Mouse (Mus musculus) heart, embryonic 14.5 days (tissue): ENCODE data around the gene Rnase2a. TPM values are rescaled to one million over a fixed set of nuclear protein-coding genes. Genes with fewer than 3 reads are reported as not detected.
"Not testable (repeated sequence)": the region's sequence is repeated elsewhere in the genome, so short reads cannot be mapped to it uniquely, and the experiment has no call there.

Experiments
- ATAC-seq: fragments of 200-750 bp; cut with Nextera tagmentation; 2 replicates; pipeline ENCODE4 v1.8.0; 2017; ENCODE audit warnings: low read depth, moderate TSS enrichment; ENCODE audit not compliant: insufficient number of reproducible peaks, insufficient read depth, low FRiP score
- H3K27ac ChIP-seq, 2 experiments: fragments of 200-500 bp in 1 of 2; fragments of 300-500 bp in 1 of 2; sonication (generic) in 1 of 2; replicated peaks in 1 of 2; 2 replicates each; pipeline ENCODE4 v1.5.1; 2012 to 2014; ENCODE audit warnings: low read depth in 2 of 2, low read length in 2 of 2, control low read depth in 1 of 2, mild to moderate bottlenecking in 1 of 2, mixed read lengths in 1 of 2; ENCODE audit not compliant: control insufficient read depth in 1 of 2, insufficient read depth in 1 of 2
- H3K27me3 ChIP-seq: fragments of 300-500 bp; sonication (generic); 2 replicates; pipeline ENCODE4 v1.6.1; 2014; ENCODE audit warnings: mild to moderate bottlenecking, low read length, control low read depth; ENCODE audit not compliant: control insufficient read depth, insufficient read depth
- H3K36me3 ChIP-seq: fragments of 300-500 bp; sonication (generic); 2 replicates; pipeline ENCODE4 v1.6.1; 2014; ENCODE audit warnings: mild to moderate bottlenecking, control low read depth, low read length, mixed read lengths; ENCODE audit not compliant: control insufficient read depth, insufficient read depth
- H3K4me1 ChIP-seq, 2 experiments: fragments of 200-500 bp in 1 of 2; fragments of 300-500 bp in 1 of 2; sonication (generic) in 1 of 2; 2 replicates each; pipeline ENCODE4 v1.6.1; 2012 to 2014; ENCODE audit warnings: low read length in 2 of 2, control low read depth in 1 of 2, mixed read lengths in 1 of 2; ENCODE audit not compliant: control insufficient read depth in 2 of 2, insufficient read depth in 2 of 2
- H3K4me2 ChIP-seq: fragments of 300-500 bp; sonication (generic); 2 replicates; pipeline ENCODE4 v1.6.1; 2014; ENCODE audit warnings: mild to moderate bottlenecking, low read length
- H3K4me3 ChIP-seq, 2 experiments: fragments of 200-500 bp in 1 of 2; fragments of 300-500 bp in 1 of 2; sonication (generic) in 1 of 2; 2 replicates each; pipeline ENCODE4 v1.5.1; 2012 to 2014; ENCODE audit warnings: low read length in 2 of 2, mild to moderate bottlenecking in 2 of 2, control low read depth in 1 of 2, low read depth in 1 of 2, moderate library complexity in 1 of 2; ENCODE audit not compliant: control insufficient read depth in 1 of 2, insufficient read depth in 1 of 2
- H3K9ac ChIP-seq: fragments of 300-500 bp; sonication (generic); 2 replicates; pipeline ENCODE4 v1.6.1; 2014; ENCODE audit warnings: mild to moderate bottlenecking, low read length
- H3K9me3 ChIP-seq: fragments of 300-500 bp; sonication (generic); 2 replicates; pipeline ENCODE4 v1.6.1; 2016; ENCODE audit warnings: low read length, control low read depth; ENCODE audit not compliant: control insufficient read depth
- WGBS: fragments of 180-500 bp; shearing (Covaris S2); extraction: QIAGEN DNeasy Blood & Tissue Kit; methylation state at CpG from one replicate; pipeline ENCODE4 v1.1.7; 2014; 5-methylcytosine and 5-hydroxymethylcytosine counted together
- polyA plus RNA-seq: library from polyadenylated mRNA; unstranded; fragments of >200 nt; fragmentation: Nextera tagmentation; extraction: Ambion mirVana; gene quantifications from 2 replicates; pipeline ENCODE4 v1.2.1, GENCODE M21; 2014

Gene Rnase2a
- polyA plus RNA-seq, 1 experiment from 2014 or later: not detected

DNA sequence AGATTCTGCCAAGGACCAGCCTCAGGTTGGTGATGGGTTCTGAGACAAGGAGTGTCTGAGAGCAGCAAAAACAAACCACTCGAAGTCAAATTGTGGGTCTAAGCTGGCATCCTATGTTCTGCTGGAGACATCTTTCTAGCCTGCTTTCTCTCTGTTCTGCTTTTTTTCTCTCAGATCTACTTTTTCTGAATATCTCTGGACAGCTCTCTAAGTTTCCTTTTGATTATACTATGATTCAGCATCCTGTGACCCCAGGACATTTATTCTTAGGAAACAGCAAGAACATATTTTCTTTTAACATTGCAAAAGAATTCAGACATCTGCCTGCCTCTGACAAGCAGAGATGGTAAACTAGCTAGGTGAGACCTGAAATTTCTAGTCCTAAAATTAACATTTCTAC is 2.3 kb downstream of the Rnase2a start:
- no peaks in the 10 kb centered on the region for H3K36me3 ChIP-seq
- H3K27ac ChIP-seq: no peak overlapping the region
- no peaks in the 10 kb centered on the region for H3K4me1 ChIP-seq
- ATAC-seq: no peak
- H3K4me3 ChIP-seq: no peak overlapping the region
- no peaks in the 10 kb centered on the region for H3K9me3 ChIP-seq
- no peak overlapping the region for H3K9ac ChIP-seq
- WGBS: 75% methylated on average over 1 of the region's 1 CpGs
- H3K4me2 ChIP-seq: no peak overlapping the region
- H3K27me3 ChIP-seq: no peaks in the 10 kb centered on the region

DNA sequence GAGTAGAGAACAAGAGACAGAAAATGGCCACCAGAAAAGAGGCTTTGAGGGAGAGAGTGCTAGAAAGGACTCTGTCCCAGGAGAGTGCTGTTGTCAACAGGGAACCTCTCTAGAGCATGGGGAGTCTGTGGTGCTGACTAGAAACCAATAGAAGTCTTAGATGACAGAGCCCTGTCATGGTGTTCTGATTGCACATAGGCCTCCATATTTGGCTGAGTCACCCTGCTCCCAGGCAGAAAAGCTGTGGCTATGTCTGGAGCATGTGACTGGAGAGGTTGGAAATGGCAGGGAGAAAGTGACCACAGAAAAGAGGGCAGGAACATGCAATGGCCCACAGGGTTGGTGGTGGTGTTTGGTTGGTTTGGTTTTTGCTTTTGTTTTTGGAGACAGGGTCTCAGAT is 3.7 kb downstream of the Rnase2a start:
- H3K27ac ChIP-seq, H3K27me3 ChIP-seq, H3K4me2 ChIP-seq, H3K9me3 ChIP-seq, H3K9ac ChIP-seq, H3K4me1 ChIP-seq, H3K36me3 ChIP-seq, ATAC-seq, H3K4me3 ChIP-seq: not testable (repeated sequence)

DNA sequence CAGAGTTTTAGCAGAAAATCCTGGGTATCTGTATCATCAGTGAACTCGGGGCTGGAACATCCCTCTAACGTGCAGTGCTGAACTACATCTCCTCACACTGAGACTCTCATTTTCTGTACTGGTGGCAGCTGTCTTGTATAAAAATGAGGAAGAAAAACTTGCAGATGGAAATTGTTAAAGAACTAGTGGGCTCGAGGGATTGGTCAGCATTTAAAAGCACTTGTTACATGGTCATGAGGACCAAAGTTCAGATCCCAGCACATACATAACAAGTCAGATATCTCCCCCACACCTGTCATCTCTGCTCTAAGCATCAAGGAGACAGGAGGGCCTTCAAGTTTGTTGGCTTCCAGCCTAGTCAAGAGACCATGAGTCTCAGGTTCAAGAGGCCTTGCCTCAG is 5.6 kb downstream of the Rnase2a start:
- Histone ChIP-seq H3K27me3 (no peaks in the 10 kb centered on the region), H3K4me3 (no peak overlapping the region), H3K9ac (no peak overlapping the region), H3K36me3 (no peaks in the 10 kb centered on the region), H3K9me3 (no peaks in the 10 kb centered on the region), H3K27ac (no peak overlapping the region), H3K4me1 (no peaks in the 10 kb centered on the region), H3K4me2 (no peak overlapping the region)
- ATAC-seq: no peak
- WGBS: 71% methylated on average over 3 of the region's 3 CpGs

DNA sequence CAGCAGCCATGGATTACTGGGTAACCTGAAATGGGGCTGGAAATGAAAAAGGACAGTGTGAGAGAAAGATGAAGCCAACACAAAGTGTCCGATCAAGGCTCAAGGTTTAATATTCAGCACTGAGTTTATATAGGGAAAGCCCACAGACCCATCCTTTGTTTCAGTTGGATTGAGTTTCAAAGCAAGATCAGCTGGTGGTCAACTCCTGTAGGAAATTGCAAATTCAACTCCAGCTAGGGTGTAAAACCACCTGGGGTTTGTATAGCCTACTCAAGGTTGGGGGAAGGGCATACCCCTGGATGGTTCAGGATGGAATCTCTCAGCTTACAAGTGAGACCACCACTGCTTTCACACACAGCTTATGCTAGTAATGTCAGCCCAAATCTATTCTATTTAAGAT is 8.2 kb downstream of the Rnase2a start:
- no peak for ATAC-seq
- no peak overlapping the region for H3K9ac ChIP-seq
- H3K4me1 ChIP-seq: no peaks in the 10 kb centered on the region
- 82% methylated on average over 1 of the region's 1 CpGs for WGBS
- H3K36me3 ChIP-seq: no peaks in the 10 kb centered on the region
- H3K27ac ChIP-seq: no peak overlapping the region
- no peak overlapping the region for H3K4me2 ChIP-seq
- no peaks in the 10 kb centered on the region for H3K27me3 ChIP-seq
- no peak overlapping the region for H3K4me3 ChIP-seq
- H3K9me3 ChIP-seq: no peaks in the 10 kb centered on the region

- ATAC-seq: no peak
- Histone ChIP-seq H3K9ac (no peak overlapping the region), H3K36me3 (no peaks in the 10 kb centered on the region), H3K4me1 (peaks cover 0 to 6% of the 10 kb centered on the region in 2 experiments; a peak in 3 of 4 replicates), H3K27me3 (no peaks in the 10 kb centered on the region), H3K4me3 (no peak overlapping the region), H3K4me2 (no peak overlapping the region), H3K27ac (no peak overlapping the region), H3K9me3 (no peaks in the 10 kb centered on the region)
Measured at GRCm38 (mm10) chr14:51240899-51241298, 15.0 kb downstream of the Rnase2a start.

DNA sequence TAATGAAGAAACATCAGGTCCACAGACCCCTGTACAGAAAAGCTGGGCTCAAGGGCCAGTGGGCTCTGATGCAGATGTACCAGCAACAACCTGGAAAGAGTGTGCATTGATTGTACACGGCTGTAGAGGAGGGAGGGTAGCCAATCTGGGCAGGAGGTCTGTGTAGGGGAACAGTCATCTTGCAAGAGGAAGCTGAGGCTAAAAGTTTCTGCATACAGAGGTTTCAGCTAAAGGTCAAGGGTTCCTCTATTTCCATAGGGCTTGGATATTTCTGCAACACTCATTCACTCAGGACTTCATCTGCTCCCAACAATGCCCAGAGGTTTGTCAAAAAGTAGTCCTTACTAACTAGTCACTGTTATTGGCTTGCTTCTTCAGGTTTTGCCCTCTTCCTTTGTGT is 18.4 kb downstream of the Rnase2a start:
- H3K27me3 ChIP-seq, H3K4me2 ChIP-seq, H3K9ac ChIP-seq, H3K4me1 ChIP-seq, H3K36me3 ChIP-seq, H3K27ac ChIP-seq, ATAC-seq, H3K9me3 ChIP-seq, H3K4me3 ChIP-seq: not testable (repeated sequence)
- WGBS: 75% methylated on average over 1 of the region's 1 CpGs

- not testable (repeated sequence) for H3K4me3 ChIP-seq, H3K27me3 ChIP-seq, H3K27ac ChIP-seq, H3K4me1 ChIP-seq, H3K4me2 ChIP-seq, H3K36me3 ChIP-seq, H3K9me3 ChIP-seq, H3K9ac ChIP-seq, ATAC-seq
- 45% methylated on average over 4 of the region's 4 CpGs for WGBS
Measured at GRCm38 (mm10) chr14:51229657-51230056, 26.3 kb downstream of the Rnase2a start.

DNA sequence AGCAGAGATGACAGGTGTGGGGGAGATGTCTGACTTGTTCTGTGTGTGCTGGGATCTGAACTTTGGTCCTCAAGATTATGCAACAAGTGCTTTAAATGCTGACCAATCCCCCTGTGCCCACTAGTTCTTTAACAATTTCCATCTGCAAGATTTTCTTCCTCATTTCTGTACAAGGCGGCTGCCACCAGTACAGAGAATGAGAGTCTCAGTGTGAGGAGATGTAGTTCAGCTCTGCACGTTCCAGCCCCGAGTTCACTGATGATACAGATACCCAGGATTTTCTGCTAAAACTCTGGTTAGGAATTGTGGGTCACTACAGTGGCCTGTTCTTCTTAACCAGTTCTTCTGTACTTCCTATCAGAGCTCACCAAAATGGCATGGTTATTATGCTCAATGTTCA is 35.8 kb downstream of the Rnase2a start:
- H3K4me2 ChIP-seq, H3K9me3 ChIP-seq, H3K27me3 ChIP-seq, ATAC-seq, H3K4me3 ChIP-seq, H3K27ac ChIP-seq, H3K9ac ChIP-seq, H3K36me3 ChIP-seq, H3K4me1 ChIP-seq: not testable (repeated sequence)
- 90% methylated on average over 3 of the region's 3 CpGs for WGBS
